Mouse (Mus musculus): ENCODE results near the gene Hpn. TPM values are rescaled to one million over a fixed set of nuclear protein-coding genes. Genes with fewer than 3 reads are reported as not detected.

Hpn gene
- polyA plus RNA-seq, 1 experiment from 2014 or later, result 0.25 TPM

DNA sequence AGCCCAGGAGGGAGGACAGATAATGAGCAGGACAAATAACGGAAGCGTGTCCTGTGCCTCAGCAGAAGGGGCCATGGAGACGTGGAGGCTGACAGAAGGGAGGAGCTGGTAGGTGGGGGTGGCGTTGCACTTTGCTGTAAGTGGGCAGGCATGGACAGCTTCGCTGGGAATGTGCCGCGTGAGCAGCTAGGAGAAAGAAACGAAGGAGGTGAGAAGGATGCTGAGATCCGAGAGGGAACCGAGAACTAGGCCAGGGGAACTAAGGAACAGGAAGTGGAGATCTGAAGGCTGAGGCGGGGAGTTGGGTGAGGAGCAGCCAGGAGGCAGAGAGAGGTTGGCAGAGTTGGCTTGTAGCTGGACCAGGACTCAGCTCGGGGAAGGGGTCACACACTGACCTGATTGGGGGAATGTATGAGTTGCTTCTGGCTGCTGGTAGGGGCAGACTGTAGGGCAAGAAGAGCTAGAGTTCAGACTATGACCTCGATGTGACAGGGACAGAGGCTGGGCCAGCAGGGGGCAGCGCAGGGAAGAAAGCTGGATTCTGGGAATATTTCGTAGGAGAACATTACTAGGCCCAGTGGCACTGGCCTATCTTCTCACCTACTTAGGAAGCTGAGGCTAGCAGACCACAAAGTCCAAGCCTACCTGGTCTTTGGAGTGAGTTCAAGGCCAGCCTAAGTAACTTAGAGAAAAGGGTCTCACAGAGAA, 9.9 kb downstream of the Hpn start:
- 70% methylated on average over 15 of the region's 15 CpGs for WGBS
- H3K27ac ChIP-seq (replicated peaks), result no peak overlapping the region
- no peaks in the 10 kb centered on the region for H3K27me3 ChIP-seq
- ATAC-seq (ENCODE audit: low read depth), result no peak
- no peak overlapping the region for H3K9ac ChIP-seq
- H3K4me3 ChIP-seq, result no peak overlapping the region
- no peaks in the 10 kb centered on the region; the same call in 1 of the 2 replicates for H3K4me1 ChIP-seq (replicated peaks)
- H3K36me3 ChIP-seq, result no peaks in the 10 kb centered on the region
- no peaks in the 10 kb centered on the region for H3K9me3 ChIP-seq
- H3K4me2 ChIP-seq, result no peak overlapping the region

DNA sequence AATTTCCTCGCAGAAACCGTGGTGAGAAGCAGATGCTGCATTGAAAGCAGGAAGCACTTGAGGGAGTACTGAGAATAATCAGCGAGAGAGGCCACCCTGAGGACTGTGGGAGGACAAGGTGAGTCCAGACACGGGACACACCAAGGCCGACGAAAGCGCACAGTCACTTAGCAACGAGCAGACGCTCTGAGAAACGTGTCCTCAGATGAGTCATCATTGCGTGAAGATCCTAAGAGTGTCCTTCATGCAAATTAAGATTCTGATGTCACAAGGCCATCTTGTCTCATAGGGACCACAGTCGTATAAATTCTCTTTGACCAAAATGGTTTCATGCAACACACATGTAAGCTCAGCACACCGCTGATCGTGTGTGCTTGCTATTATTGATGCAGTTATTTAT, 14.3 kb downstream of the Hpn start:
- Histone ChIP-seq H3K27ac (replicated peaks) (no peak overlapping the region), H3K9ac (no peak overlapping the region), H3K4me1 (replicated peaks) (no peaks in the 10 kb centered on the region), H3K9me3 (no peaks in the 10 kb centered on the region), H3K27me3 (no peaks in the 10 kb centered on the region), H3K4me3 (no peak overlapping the region), H3K36me3 (no peaks in the 10 kb centered on the region), H3K4me2 (no peak overlapping the region)
- 85% methylated on average over 14 of the region's 14 CpGs for WGBS
- ATAC-seq (ENCODE audit: low read depth), result no peak

DNA sequence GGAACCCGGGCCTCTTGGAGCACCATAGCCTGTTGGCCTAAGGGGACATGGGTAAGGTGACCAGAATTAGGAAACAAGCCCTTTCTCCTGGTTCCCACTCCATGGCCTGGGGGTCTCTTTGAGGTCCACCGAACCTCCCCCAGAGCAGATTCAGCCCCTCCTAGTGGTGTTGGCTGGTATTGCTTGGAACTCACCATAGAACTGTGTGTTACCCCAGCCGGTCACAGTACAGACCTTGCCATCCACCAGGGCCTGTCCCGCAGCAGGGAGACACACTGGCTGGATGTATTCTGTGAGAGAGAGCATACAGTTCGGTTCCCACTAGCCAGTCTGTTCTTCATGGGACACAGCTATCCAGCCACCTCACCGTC, 15.5 kb downstream of the Hpn start:
- 94% methylated on average over 6 of the region's 6 CpGs for whole genome bisulfite sequencing
- ATAC-seq (ENCODE audit: low read depth), result no peak
- H3K27me3 ChIP-seq, result no peaks in the 10 kb centered on the region
- H3K9me3 ChIP-seq, result no peaks in the 10 kb centered on the region
- no peaks in the 10 kb centered on the region for H3K36me3 ChIP-seq
- no peak overlapping the region for H3K4me3 ChIP-seq
- no peak overlapping the region for H3K27ac ChIP-seq (replicated peaks)
- no peak overlapping the region for H3K9ac ChIP-seq
- no peaks in the 10 kb centered on the region for H3K4me1 ChIP-seq (replicated peaks)
- no peak overlapping the region for H3K4me2 ChIP-seq

DNA sequence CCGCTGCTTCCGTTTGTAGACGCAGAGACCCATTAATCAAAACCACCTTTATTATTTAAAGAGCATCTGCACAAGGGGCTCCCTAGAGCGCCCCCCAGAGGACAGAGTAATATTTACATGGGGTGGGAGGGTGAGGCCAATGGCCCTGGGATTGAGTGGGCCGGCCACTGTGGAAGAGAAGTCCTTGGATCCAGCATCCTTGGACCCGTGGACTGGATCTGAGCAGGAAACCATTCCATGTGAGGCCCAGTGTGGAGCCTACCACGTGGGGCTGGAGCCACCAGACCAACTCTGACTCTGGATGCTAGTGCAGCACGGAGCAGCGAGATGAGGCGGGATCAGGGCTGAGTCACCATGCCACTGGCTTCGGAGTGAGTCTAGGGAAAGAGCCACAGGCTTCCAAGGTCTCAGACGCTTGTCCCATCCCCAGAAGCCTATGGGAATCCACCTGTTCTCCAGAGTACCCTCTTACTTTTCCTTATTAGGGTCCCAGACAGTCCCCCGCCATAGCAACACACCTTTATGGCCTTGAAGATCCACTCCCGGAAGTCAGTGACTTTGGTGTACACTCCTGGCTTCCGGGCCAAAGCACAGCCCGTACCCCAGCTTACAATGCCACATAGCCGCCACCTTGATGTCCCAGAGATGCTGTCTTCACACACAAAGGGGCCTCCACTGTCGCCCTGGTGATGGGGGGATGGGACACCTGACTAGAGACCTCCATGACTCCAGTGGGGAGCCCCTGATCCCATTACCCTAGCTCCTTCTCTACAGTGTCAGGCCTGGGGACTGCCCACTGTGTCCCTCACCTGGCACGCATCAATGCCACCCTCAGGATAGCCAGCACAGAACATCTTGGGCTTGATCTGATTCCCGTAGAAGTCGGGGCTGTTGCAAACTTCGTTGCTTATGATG, 16.1 kb downstream of the Hpn start:
- H3K9ac ChIP-seq, result no peak overlapping the region
- H3K36me3 ChIP-seq, result no peaks in the 10 kb centered on the region
- 79% methylated on average over 22 of the region's 22 CpGs for WGBS

DNA sequence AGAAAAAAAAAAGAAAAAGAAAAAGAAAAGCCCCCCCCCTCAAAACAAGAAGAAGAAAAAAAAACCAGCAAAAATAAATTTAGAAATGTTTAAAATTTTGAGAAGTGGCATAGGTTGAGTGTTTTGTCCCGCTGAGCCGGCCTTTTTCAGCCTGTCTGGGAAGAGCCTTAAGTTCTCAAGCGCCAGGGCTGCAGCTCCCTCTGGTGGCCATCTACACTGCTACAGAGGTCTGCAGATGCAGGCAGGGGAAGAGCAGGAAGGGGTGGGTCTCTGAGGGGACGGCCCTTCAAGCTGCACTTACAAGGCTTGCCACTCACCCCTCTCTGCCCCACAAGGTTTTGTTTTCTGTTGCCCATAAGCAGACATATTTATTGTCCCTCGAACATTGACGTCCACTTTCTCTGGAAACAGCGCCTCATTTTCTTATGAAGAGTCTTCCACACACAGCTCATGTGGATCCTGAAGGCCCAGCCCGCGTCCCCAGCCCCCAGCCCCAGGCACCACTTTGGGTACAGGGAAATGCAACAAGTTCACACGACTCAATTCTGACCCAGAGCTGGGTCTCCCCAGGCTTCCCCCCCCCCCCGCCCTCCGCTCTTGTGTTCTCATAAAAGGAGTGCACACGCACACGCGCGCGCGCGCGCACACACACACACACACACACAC, 17.4 kb downstream of the Hpn start:
- Histone ChIP-seq H3K4me2 (peak overlapping the region; percentile 45), H3K27ac (replicated peaks) (no peak overlapping the region), H3K4me1 (replicated peaks) (0 out of 2 replicates have a peak, but pooled peaks cover 6% of the 10 kb centered on the region), H3K27me3 (no peaks in the 10 kb centered on the region), H3K9me3 (no peaks in the 10 kb centered on the region), H3K4me3 (peak overlapping the region; percentile 8; the same call in 1 of the 2 replicates), H3K9ac (peak overlapping the region; percentile 47; the same call in 1 of the 2 replicates), H3K36me3 (no peaks in the 10 kb centered on the region)
- WGBS, result 45% methylated on average over 20 of the region's 20 CpGs
- peak; percentile 95 for ATAC-seq (ENCODE audit: low read depth)

More for the DNA sequence above, 16.1 kb downstream of the Hpn start:
- Histone ChIP-seq H3K4me2 (no peak overlapping the region), H3K27me3 (no peaks in the 10 kb centered on the region), H3K9me3 (no peaks in the 10 kb centered on the region), H3K4me1 (replicated peaks) (0 out of 2 replicates have a peak, but pooled peaks cover 2% of the 10 kb centered on the region), H3K27ac (replicated peaks) (no peak overlapping the region), H3K4me3 (no peak overlapping the region)
- no peak for ATAC-seq (ENCODE audit: low read depth)

DNA sequence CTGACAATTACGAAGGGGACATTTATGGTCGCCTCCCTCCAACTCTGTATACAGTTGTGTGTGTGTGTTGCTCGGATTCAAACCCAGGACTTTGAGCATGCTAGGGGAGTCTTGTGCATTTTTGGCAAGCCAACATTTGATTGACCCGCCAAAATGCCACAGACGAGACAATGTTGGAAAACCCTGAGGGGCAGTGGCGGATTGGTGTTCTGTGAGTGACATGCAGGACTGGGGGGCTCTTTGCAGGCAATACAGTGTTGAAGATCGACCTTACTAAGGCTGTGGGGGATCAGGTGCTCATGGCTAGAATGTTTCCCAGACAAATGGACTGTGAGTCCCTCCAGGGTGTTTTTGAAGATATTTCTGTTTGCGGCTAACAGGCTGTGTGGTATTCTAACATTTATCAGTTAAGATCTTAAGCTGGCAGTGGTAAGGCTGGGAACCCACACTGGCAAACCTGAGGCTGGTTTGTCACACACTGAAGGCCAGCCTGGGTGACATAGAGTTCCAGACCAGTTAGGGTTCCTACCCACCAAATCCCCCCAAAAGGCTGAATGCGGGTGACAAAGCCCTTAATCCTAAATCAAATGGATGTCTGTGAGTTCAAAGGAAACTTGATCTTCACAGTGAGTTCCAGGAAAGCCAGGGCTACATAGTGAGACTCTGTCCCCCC, 18.1 kb downstream of the Hpn start:
- no peaks in the 10 kb centered on the region for H3K36me3 ChIP-seq
- no peak overlapping the region for H3K4me3 ChIP-seq
- H3K4me1 ChIP-seq (replicated peaks), result 0 out of 2 replicates have a peak, but pooled peaks cover 6% of the 10 kb centered on the region
- no peaks in the 10 kb centered on the region for H3K9me3 ChIP-seq
- H3K27ac ChIP-seq (replicated peaks), result no peak overlapping the region
- H3K4me2 ChIP-seq, result no peak overlapping the region
- ATAC-seq (ENCODE audit: low read depth), result no peak
- WGBS, result 71% methylated on average over 9 of the region's 9 CpGs
- no peak overlapping the region for H3K9ac ChIP-seq
- H3K27me3 ChIP-seq, result no peaks in the 10 kb centered on the region

DNA sequence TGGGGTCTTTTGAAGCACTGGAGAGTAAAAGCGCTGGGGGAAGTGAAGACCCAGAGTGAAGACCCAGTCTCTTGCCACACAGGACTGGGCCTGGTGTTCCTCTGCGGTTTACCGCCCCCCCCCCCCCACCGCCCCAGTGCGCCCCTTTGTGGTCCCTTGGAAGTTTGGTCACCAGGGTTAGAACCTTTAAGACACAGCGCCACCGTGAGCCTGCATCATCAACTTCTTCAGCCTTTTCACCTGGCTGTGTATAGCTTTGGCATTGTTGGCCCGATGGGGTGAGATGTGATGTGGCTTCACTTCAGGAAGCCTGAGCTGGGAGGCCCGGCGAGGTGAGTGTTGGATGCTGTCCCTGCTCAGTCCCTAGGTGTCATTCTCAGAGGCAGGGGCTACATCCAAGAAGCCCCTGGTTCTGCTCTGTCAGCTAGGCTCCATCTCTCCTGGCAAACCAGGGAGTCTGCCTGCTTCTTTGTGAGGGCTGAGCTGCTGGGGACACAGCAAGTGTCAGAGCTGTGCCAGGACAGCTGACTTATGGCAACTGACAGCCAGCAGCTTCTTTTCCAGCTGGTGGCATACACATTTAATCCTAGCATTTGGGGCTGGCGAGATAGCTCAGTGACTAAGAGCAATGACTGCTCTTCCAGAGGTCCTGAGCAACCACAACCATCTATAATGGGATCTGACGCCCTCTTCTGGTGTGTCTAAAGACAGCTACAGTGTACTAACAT, 20.2 kb downstream of the Hpn start:
- no peaks in the 10 kb centered on the region for H3K9me3 ChIP-seq
- H3K4me2 ChIP-seq, result no peak overlapping the region
- H3K27ac ChIP-seq (replicated peaks), result no peak overlapping the region
- H3K36me3 ChIP-seq, result no peaks in the 10 kb centered on the region
- no peak overlapping the region for H3K4me3 ChIP-seq
- H3K9ac ChIP-seq, result 0 out of 2 replicates have a peak overlapping the region, but pooled peaks have one; percentile 26
- 33% methylated on average over 11 of the region's 12 CpGs for WGBS
- no peak for ATAC-seq (ENCODE audit: low read depth)
- 0 out of 2 replicates have a peak, but pooled peaks cover 6% of the 10 kb centered on the region for H3K4me1 ChIP-seq (replicated peaks)
- H3K27me3 ChIP-seq, result no peaks in the 10 kb centered on the region

DNA sequence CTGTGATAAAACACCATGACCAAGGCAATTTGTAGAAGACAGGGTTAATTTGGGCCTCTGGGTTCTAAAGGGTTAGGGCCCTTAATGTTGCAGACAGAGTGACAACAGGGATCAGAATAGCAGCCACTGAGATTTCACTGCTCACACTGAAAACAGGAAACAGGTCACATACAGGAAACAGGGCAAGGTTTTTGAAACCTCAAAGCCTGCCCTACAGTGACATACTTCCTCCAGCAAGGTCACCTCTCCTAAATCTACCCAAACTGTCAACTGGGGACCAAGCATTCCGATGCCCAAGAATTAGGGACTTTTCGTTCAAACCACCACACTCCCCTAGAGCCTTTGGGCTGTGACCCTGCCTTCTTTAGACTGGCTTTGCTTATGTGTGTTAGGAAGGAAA, 25.4 kb downstream of the Hpn start:
- Histone ChIP-seq H3K36me3 (no peaks in the 10 kb centered on the region), H3K9ac (no peak overlapping the region), H3K4me2 (no peak overlapping the region), H3K27me3 (no peaks in the 10 kb centered on the region), H3K4me3 (no peak overlapping the region), H3K27ac (replicated peaks) (no peak overlapping the region), H3K4me1 (replicated peaks) (peaks cover 13% of the 10 kb centered on the region), H3K9me3 (peaks cover 4% of the 10 kb centered on the region; the same call in 1 of the 2 replicates)
- no peak for ATAC-seq (ENCODE audit: low read depth)
- 88% methylated on average over 2 of the region's 2 CpGs for WGBS

DNA sequence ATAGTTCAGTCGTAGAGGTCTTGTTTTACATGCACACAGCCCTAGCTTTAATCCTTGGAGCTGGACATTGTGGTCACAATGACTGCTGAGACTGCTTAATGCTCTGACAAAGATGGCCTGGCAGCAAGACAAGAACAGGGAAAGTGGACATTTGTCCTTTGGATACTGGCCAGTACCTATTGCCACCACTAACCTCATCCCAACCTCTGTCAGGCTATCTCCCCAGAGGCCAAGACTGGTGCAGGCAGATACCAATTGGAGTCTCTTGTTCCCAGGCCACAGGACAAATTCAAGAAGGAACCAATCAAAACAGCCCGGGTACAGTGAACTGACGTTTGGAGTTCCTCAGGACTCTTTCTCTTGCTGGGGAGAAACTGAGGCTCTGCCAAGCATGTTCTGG, 26.9 kb downstream of the Hpn start:
- no peak overlapping the region for H3K9ac ChIP-seq
- peaks cover 4% of the 10 kb centered on the region; the same call in 1 of the 2 replicates for H3K9me3 ChIP-seq
- no peaks in the 10 kb centered on the region for H3K27me3 ChIP-seq
- no peak overlapping the region for H3K27ac ChIP-seq (replicated peaks)
- no peak overlapping the region for H3K4me2 ChIP-seq
- WGBS, result 66% methylated on average over 3 of the region's 3 CpGs
- H3K4me3 ChIP-seq, result no peak overlapping the region
- H3K4me1 ChIP-seq (replicated peaks), result peaks cover 14% of the 10 kb centered on the region
- no peaks in the 10 kb centered on the region for H3K36me3 ChIP-seq
- no peak for ATAC-seq (ENCODE audit: low read depth)

DNA sequence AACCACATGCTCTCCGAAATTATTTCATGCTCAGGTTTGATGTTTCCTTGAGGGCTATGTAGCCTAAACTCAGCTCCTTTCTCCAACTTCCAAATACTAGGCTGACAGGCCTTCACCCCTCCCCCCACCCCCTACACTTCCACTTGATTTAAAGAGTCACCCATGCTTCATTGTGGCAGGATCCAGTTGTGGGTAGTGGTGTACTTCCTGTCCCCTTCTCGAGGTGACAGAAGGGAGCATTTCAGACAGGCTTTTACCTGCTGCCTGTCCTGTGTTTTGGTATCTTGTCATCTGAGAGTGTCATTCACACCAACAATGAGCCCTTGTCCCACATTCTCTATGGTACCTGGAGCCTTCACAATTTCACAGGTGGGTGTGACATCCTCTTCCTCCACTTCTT, 27.8 kb downstream of the Hpn start:
- Histone ChIP-seq H3K9ac (no peak overlapping the region), H3K4me3 (no peak overlapping the region), H3K36me3 (no peaks in the 10 kb centered on the region), H3K4me2 (no peak overlapping the region), H3K27me3 (no peaks in the 10 kb centered on the region), H3K4me1 (replicated peaks) (peaks cover 20% of the 10 kb centered on the region), H3K9me3 (peaks cover 4% of the 10 kb centered on the region; the same call in 1 of the 2 replicates), H3K27ac (replicated peaks) (no peak overlapping the region)
- 67% methylated on average over 2 of the region's 2 CpGs for WGBS
- ATAC-seq (ENCODE audit: low read depth), result no peak

DNA sequence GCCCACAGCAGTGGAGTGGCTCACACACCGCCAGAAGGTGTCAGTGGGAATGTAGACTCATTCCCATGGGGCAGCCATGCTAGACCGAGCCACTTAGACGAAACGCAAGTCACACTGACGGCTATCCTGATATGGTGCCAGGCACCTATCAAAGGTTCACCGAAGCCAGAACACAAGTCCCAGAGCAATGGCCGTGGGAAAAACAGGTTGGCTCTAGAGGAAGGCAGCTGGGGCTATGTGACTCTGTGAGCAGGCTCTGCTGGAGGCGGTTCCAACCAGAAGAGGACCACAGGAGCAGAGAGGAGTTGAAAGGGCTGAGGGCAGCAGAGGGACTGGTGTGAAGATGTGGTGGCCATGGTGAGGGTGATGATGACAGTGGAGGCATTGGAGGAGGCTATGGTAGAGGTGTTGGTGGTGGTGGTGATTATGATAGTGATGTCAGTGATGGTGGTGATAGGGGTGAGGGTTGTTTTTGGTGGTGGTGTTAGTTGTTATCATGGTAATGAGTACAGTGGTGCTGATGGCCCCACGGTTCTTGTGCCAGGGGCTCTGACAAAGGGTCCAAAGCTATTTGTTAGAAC, 28.8 kb downstream of the Hpn start:
- no peaks in the 10 kb centered on the region for H3K36me3 ChIP-seq
- H3K4me2 ChIP-seq, result no peak overlapping the region
- WGBS, result 84% methylated on average over 9 of the region's 9 CpGs
- H3K27me3 ChIP-seq, result no peaks in the 10 kb centered on the region
- peaks cover 4% of the 10 kb centered on the region; the same call in 1 of the 2 replicates for H3K9me3 ChIP-seq
- no peak for ATAC-seq (ENCODE audit: low read depth)
- no peak overlapping the region for H3K4me3 ChIP-seq
- peaks cover 20% of the 10 kb centered on the region for H3K4me1 ChIP-seq (replicated peaks)
- 0 out of 2 replicates have a peak overlapping the region, but pooled peaks have one; percentile 14 for H3K27ac ChIP-seq (replicated peaks)
- no peak overlapping the region for H3K9ac ChIP-seq
